Mouse (Mus musculus): ENCODE measurements around the gene H2-Eb1.
"Not testable (repeated sequence)": the region's sequence is repeated elsewhere in the genome, so short reads cannot be mapped to it uniquely, and the experiment has no call there.

The H2-Eb1 gene

GRCm38 (mm10) chr17:34292570-34292969, 13.1 kb upstream of the H2-Eb1 start:
- DNase-seq, result no peak

- no peak for DNase-seq
Observed at GRCm38 (mm10) chr17:34293533-34293932, 12.1 kb upstream of the H2-Eb1 start.

GRCm38 (mm10) chr17:34294249-34294648, 11.4 kb upstream of the H2-Eb1 start:
- DNase-seq, result no peak

GRCm38 (mm10) chr17:34295307-34295706, 10.4 kb upstream of the H2-Eb1 start:
- DNase-seq, result no peak

- DNase-seq, result no peak
Observed at GRCm38 (mm10) chr17:34295891-34296794, 9.5 kb upstream of the H2-Eb1 start.

GRCm38 (mm10) chr17:34299356-34299755, 6.3 kb upstream of the H2-Eb1 start:
- DNase-seq, result no peak

- no peak for DNase-seq
Observed at GRCm38 (mm10) chr17:34300071-34300470, 5.6 kb upstream of the H2-Eb1 start.

- DNase-seq, result no peak
Observed at GRCm38 (mm10) chr17:34300691-34301566, 4.7 kb upstream of the H2-Eb1 start.

- DNase-seq, result no peak
Observed at GRCm38 (mm10) chr17:34301670-34302190, 3.9 kb upstream of the H2-Eb1 start.

- DNase-seq, result no peak
Observed at GRCm38 (mm10) chr17:34303789-34304188, 1.9 kb upstream of the H2-Eb1 start.

- no peak for DNase-seq
Observed at GRCm38 (mm10) chr17:34304751-34305150, 916 bp upstream of the H2-Eb1 start.

GRCm38 (mm10) chr17:34306407-34306806, 740 bp downstream of the H2-Eb1 start:
- DNase-seq, result no peak

- no peak for DNase-seq
Observed at GRCm38 (mm10) chr17:34307216-34307615, 1.5 kb downstream of the H2-Eb1 start.

- DNase-seq, result no peak
Observed at GRCm38 (mm10) chr17:34308161-34308560, 2.5 kb downstream of the H2-Eb1 start.

GRCm38 (mm10) chr17:34309225-34309624, 3.6 kb downstream of the H2-Eb1 start:
- DNase-seq, result no peak

GRCm38 (mm10) chr17:34309683-34310385, 4.2 kb downstream of the H2-Eb1 start:
- peak; percentile 67 for DNase-seq

GRCm38 (mm10) chr17:34310526-34310925, 4.9 kb downstream of the H2-Eb1 start:
- not testable (repeated sequence) for DNase-seq

GRCm38 (mm10) chr17:34312185-34312584, 6.5 kb downstream of the H2-Eb1 start:
- DNase-seq, result no peak

- DNase-seq, result peak; percentile 60
Observed at GRCm38 (mm10) chr17:34313393-34313792, 7.7 kb downstream of the H2-Eb1 start.

GRCm38 (mm10) chr17:34314286-34314685, 8.6 kb downstream of the H2-Eb1 start:
- DNase-seq, result no peak

GRCm38 (mm10) chr17:34315512-34315911, 9.8 kb downstream of the H2-Eb1 start:
- DNase-seq, result no peak

GRCm38 (mm10) chr17:34316697-34317096, 11.0 kb downstream of the H2-Eb1 start:
- DNase-seq, result no peak

GRCm38 (mm10) chr17:34317275-34317674, 11.6 kb downstream of the H2-Eb1 start:
- DNase-seq, result no peak

All from liver (tissue).